8 mouse cellular contexts compared by ENCODE assay signal in genomic region chr19:36409861-36410392, GRCm38 (mm10).
DNase-seq lines count a peak whose midpoint lies in the region; ATAC-seq and TF ChIP-seq lines count a peak whose summit lies in the region.

No protein-coding gene starts in this region.

- peak overlapping the region; percentile 90 for H3K4me3 ChIP-seq in heart, postnatal 0 days (ENCODE audit: low read depth, low read length)
- peak overlapping the region; percentile 86 for H3K4me3 ChIP-seq in liver, embryonic 16.5 days (ENCODE audit: low read depth, low read length)

- no peak for TF ChIP-seq CTCF in heart, postnatal 0 days (IDR thresholded peaks at IDR 0.05; ENCODE audit: low read depth)

- H3K9ac ChIP-seq in heart, postnatal 0 days (replicated peaks; ENCODE audit: low read depth, low read length), result peak overlapping the region; percentile 95
- H3K9ac ChIP-seq in liver, embryonic 16.5 days (ENCODE audit: low read depth, low read length), result peak overlapping the region; percentile 93

- H3K27me3 ChIP-seq in heart, postnatal 0 days (ENCODE audit: control insufficient read depth, insufficient read depth, low read length), result no peaks in the 10 kb centered on the region
- H3K27me3 ChIP-seq in liver, embryonic 16.5 days (ENCODE audit: control insufficient read depth, insufficient read depth, low read depth, low read length), result no peaks in the 10 kb centered on the region

- WGBS in heart, postnatal 0 days, result under 1% methylated on average over 63 of the region's 82 CpGs
- WGBS in liver, embryonic 16.5 days (ENCODE audit: insufficient replicate concordance), result 0% methylated on average over 60 of the region's 82 CpGs

- DNase-seq in adrenal gland, postnatal 10 days, result peak; percentile 58
- no peak for DNase-seq in adrenal gland, adult (ENCODE audit: inconsistent age in 2 of 2, low spot score in 1 of 2)
- peak; percentile 16 for DNase-seq in ovary, postnatal 10 days (ENCODE audit: low spot score)
- no peak for DNase-seq in ovary, postnatal 14 days (ENCODE audit: low spot score)
- peak; percentile 16 for DNase-seq in embryo, embryonic 11.5 days (ENCODE audit: low read depth, low spot score)
- no peak for DNase-seq in heart, postnatal 0 days (ENCODE audit: low spot score)
- DNase-seq in right cerebral cortex, postnatal 4 days, result peak; percentile 19

- no peak for ATAC-seq in heart, postnatal 0 days (ENCODE audit: insufficient read depth, low read depth)
- ATAC-seq in liver, embryonic 16.5 days (ENCODE audit: low read depth), result no peak; the same call in 1 of the 2 replicates

- H3K27ac ChIP-seq in heart, postnatal 0 days (ENCODE audit: low read depth), result peak overlapping the region; percentile 94
- peak overlapping the region; percentile 86 for H3K27ac ChIP-seq in liver, embryonic 16.5 days (ENCODE audit: low read length)

- peaks cover 15% of the 10 kb centered on the region; the same call in 1 of the 2 replicates for H3K36me3 ChIP-seq in heart, postnatal 0 days (replicated peaks; ENCODE audit: control insufficient read depth, insufficient read depth, low read length)
- H3K36me3 ChIP-seq in liver, embryonic 16.5 days (ENCODE audit: control insufficient read depth, insufficient read depth), result peaks cover 11% of the 10 kb centered on the region

- H3K9me3 ChIP-seq in heart, postnatal 0 days (replicated peaks; ENCODE audit: control insufficient read depth, low read length), result no peaks in the 10 kb centered on the region
- H3K9me3 ChIP-seq in liver, embryonic 16.5 days (replicated peaks; ENCODE audit: control insufficient read depth, low read length), result no peaks in the 10 kb centered on the region

- TF ChIP-seq EP300 in heart, postnatal 0 days (IDR thresholded peaks at IDR 0.05; ENCODE audit: low read depth), result no peak

- H3K4me2 ChIP-seq in heart, postnatal 0 days (ENCODE audit: low read depth, low read length), result peak overlapping the region; percentile 74
- H3K4me2 ChIP-seq in liver, embryonic 16.5 days (ENCODE audit: low read depth, low read length), result peak overlapping the region; percentile 77

- H3K4me1 ChIP-seq in heart, postnatal 0 days (ENCODE audit: control insufficient read depth, insufficient read depth), result peaks cover 4% of the 10 kb centered on the region; the same call in 1 of the 2 replicates
- peaks cover 18% of the 10 kb centered on the region for H3K4me1 ChIP-seq in liver, embryonic 16.5 days (ENCODE audit: control insufficient read depth, low read depth, low read length)

Comparison
In these comparisons a context has a peak if more than half of its experiments do, and no peak if none do; other contexts are left out.
1. DNase-seq: peak in adrenal gland, postnatal 10 days (single experiment), ovary, postnatal 10 days (single experiment), embryo, embryonic 11.5 days (single experiment) and right cerebral cortex, postnatal 4 days (single experiment); none in adrenal gland, adult (0 of 2), ovary, postnatal 14 days (single experiment) and heart, postnatal 0 days (single experiment).